Mouse (Mus musculus) C2C12 (cell line): Measurements from ENCODE around the gene Usp2.

Source experiments
- CEBPB ChIP-seq: IDR thresholded peaks from one replicate; pipeline ENCODE4 v1.6.1; 2011; ENCODE audit warnings: low read depth, mild to moderate bottlenecking, control low read depth, moderate library complexity
- CTCF ChIP-seq: IDR thresholded peaks from one replicate; pipeline ENCODE4 v1.5.1; 2011; ENCODE audit not compliant: control insufficient read depth, insufficient read depth, insufficient read length
- FOSL1 ChIP-seq: IDR thresholded peaks from one replicate; pipeline ENCODE4 v1.8.0; 2011; ENCODE audit warnings: mild to moderate bottlenecking, low read length; ENCODE audit not compliant: poor library complexity, insufficient read depth, severe bottlenecking
- MYOG ChIP-seq: IDR thresholded peaks from one replicate; pipeline ENCODE4 v1.6.1; 2011; ENCODE audit not compliant: control insufficient read depth, insufficient read length; ENCODE audit errors: extremely low read depth
- USF1 ChIP-seq: IDR thresholded peaks from one replicate; pipeline ENCODE4 v1.6.1; 2011; ENCODE audit warnings: low read depth, mild to moderate bottlenecking, control low read depth, moderate library complexity

DNA sequence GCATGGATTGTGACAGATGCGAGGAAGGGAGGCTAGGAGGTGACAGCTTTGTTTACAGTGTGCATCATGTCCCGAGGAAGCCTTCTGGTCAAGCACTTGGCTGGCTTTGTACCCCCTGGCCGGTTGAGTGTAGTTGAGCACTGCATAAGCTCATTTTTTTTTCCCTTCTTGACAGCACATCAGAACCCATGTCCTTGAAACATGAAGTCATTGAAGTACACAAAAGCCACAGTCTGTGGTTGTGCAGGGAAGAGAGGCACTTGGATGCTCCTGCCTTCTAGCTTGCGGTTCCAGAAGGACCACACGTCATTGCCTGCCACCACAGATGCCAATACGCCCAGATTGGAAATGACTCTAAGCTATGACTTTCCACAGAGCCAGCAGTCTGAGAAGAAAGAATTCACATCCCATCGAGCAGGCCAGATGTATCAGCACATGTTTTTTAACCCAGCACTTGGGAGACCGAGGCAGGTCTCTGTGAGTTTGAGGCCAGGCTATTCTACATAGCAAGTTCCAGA lies 53.2 kb downstream of the Usp2 start:
- no peak for TF ChIP-seq CTCF
- TF ChIP-seq USF1, result no peak
- TF ChIP-seq CEBPB, result no peak
- no peak for TF ChIP-seq MYOG
- no peak for TF ChIP-seq FOSL1
